Mouse (Mus musculus) testis, adult 2 months (tissue): ENCODE results near the gene Kif7. TPM values are rescaled to one million over a fixed set of nuclear protein-coding genes. Genes with fewer than 3 reads are reported as not detected.

ENCODE experiments used
- H3K27ac ChIP-seq: fragments of 200-500 bp; 2 replicates; pipeline ENCODE4 v1.5.1; 2012; ENCODE audit warnings: low read depth, low read length; ENCODE audit not compliant: control insufficient read depth, insufficient read depth
- H3K27me3 ChIP-seq: fragments of 200-500 bp; 2 replicates; pipeline ENCODE4 v1.6.1; 2012; ENCODE audit warnings: mild to moderate bottlenecking, low read length, moderate library complexity; ENCODE audit not compliant: control insufficient read depth, insufficient read depth
- H3K36me3 ChIP-seq: fragments of 200-500 bp; 2 replicates; pipeline ENCODE4 v1.6.1; 2012; ENCODE audit warnings: mild to moderate bottlenecking, low read length; ENCODE audit not compliant: control insufficient read depth, insufficient read depth
- H3K4me1 ChIP-seq: fragments of 200-500 bp; 2 replicates; pipeline ENCODE4 v1.6.1; 2012; ENCODE audit warnings: low read length; ENCODE audit not compliant: control insufficient read depth, insufficient read depth
- H3K4me3 ChIP-seq: fragments of 200-500 bp; 2 replicates; pipeline ENCODE4 v1.5.1; 2012; ENCODE audit warnings: low read depth, mild to moderate bottlenecking, low read length, moderate library complexity, mixed read lengths; ENCODE audit not compliant: control insufficient read depth
- CTCF ChIP-seq: fragments of 200-500 bp; IDR thresholded peaks from 2 replicates; pipeline ENCODE4 v1.5.1; 2012; ENCODE audit warnings: low read depth, mild to moderate bottlenecking, inconsistent platforms, low read length, moderate library complexity; ENCODE audit not compliant: control insufficient read depth, insufficient read depth, insufficient replicate concordance
- POLR2A ChIP-seq: fragments of 200-500 bp; IDR thresholded peaks from 2 replicates; pipeline ENCODE4 v1.6.1; 2012; ENCODE audit warnings: low read depth, mild to moderate bottlenecking, inconsistent platforms, low read length, moderate library complexity; ENCODE audit not compliant: control insufficient read depth
- polyA plus RNA-seq: library from polyadenylated mRNA; depleted of rRNA; stranded (reverse); fragments of >200 nt; gene quantifications from 2 replicates; pipeline ENCODE4 v1.2.3, GENCODE M21; 2012; rRNA removed

Kif7 gene
- 1.2 and 1.3 TPM in 2 replicates for polyA plus RNA-seq

DNA sequence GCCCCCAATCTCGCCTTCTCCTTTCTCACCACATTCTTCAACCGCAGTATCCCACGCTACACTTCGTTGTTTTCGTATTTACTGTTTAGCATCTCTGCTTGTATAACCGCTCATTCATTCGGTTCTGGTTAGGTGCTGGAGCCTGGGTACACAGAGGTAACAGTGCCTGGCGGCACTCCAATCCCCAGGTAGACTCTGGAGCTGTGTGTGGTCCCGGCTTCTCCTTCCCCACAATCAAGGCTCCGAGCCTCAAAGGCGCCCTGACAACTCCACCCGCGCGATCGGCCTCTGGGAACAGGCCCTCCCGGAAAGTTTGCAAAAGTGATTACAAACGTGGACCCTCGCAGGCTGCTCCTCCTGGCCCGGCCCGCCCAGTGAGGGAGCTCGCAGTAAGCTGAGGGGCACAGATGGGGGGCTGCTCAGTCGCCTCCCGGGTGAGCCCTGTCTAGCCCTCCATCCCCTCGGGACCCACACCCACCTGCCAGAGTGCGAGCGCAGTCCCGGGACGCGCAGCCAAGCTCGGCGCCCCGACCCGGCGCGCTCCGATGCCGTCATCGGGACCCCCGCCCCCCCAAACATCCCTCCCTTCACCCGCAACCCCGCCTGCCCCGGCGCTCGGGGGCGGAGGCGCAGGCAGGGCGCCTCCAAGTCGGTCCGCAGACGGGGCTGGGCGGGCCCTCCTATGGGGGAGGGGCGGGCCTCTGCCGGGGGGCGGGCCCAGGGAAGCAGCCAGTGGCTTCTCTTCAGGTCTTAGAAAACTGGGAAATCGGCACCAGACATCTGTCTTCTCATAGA, at the start of gene Kif7:
TSS of gene Kif7 (minus strand) at position 534 of the 795 bp plus-strand sequence.
- Histone ChIP-seq H3K27ac (0 out of 2 replicates have a peak within 1 kb of the TSS, but pooled peaks have one; percentile 6), H3K4me1 (peaks cover 21% of the 10 kb centered on the region), H3K27me3 (no peaks in the 10 kb centered on the region), H3K36me3 (no peaks in the 10 kb centered on the region), H3K4me3 (peak within 1 kb of the TSS; percentile 88)
- no peak for TF ChIP-seq CTCF
- TF ChIP-seq POLR2A: no peak

DNA sequence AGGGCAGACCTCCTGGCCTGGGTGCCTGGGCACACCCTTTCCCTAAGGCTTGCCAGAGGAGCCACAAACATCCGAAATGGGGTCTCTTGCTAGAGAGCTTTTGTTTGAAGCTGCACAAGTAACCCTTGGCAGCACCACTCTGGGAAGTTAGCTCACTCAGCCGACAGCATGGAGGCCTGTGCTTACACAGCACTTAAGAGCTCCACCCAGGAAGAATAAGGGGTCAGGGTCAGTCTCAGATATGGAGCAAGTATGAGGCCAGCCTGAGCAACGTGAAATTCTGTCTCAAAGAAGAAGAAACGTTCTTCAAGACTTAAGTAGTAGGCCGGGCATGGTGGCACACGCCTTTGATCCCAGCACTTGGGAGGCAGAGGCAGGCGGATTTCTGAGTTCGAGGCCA, 46.6 kb upstream of the Kif7 start:
- H3K4me1 ChIP-seq: no peaks in the 10 kb centered on the region
- no peak overlapping the region for H3K4me3 ChIP-seq
- H3K36me3 ChIP-seq: no peaks in the 10 kb centered on the region
- H3K27ac ChIP-seq: no peak overlapping the region
- TF ChIP-seq POLR2A (no peak), CTCF (no peak)
- H3K27me3 ChIP-seq: no peaks in the 10 kb centered on the region

DNA sequence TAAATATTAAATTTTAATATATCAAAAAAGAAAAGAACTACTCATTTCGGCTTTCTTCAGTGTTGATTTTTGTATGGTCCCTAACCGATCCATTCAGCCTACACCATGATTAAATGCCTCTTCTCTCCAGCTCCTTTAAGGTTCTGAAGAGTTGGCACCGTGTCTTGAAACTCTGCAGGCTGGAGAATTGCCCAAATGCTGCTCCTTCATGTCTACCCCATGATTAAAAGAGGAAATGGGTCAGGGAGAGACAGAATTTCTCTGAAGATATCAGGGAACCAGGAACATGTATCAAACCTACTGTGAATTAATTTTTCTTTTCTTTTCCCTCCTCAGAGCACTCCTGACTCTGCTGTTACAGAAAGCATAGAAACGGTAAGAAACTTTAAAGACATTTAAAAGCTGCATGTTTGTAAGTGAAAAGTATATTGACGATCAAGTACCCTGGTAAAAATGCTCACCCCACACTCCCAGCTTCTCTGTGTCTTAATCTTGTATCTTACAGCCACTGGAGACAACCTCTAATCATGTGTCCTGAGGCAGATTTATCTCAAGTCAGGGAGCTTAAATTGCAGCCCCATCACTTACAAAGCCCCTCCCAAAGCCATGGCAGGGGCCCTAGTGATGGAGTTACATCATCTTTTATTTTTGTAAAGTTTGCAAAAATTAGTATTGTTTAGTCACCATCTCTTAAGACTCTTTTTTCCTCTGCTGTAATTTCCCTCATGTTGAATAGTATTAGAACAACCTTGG, 45.8 kb upstream of the Kif7 start:
- H3K36me3 ChIP-seq: no peaks in the 10 kb centered on the region
- no peak overlapping the region for H3K27ac ChIP-seq
- no peaks in the 10 kb centered on the region for H3K27me3 ChIP-seq
- H3K4me1 ChIP-seq: no peaks in the 10 kb centered on the region
- H3K4me3 ChIP-seq: no peak overlapping the region
- TF ChIP-seq CTCF (no peak), POLR2A (no peak)

DNA sequence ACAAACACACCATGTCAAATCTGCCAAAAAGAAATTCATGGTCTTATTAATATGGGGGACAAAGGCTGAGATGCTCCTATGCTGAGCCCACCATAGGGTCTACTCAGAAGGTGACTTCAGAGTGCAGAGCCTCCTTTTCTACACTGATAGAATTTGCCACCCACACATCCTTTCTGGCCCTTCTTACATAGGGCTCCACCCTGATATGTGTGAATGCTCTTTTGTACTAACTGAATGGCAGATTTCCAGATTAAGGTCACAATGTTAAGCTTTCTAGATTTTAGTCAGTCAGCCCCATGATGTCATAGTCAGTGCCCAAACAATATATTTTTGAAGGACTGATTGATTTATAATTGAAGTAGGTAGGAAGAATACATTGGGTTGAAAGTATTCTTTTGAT, 44.2 kb upstream of the Kif7 start:
- no peak for TF ChIP-seq CTCF
- no peak for TF ChIP-seq POLR2A
- no peak overlapping the region for H3K27ac ChIP-seq
- H3K4me3 ChIP-seq: no peak overlapping the region
- H3K4me1 ChIP-seq: no peaks in the 10 kb centered on the region
- no peaks in the 10 kb centered on the region for H3K36me3 ChIP-seq
- H3K27me3 ChIP-seq: no peaks in the 10 kb centered on the region

GRCm38 (mm10) chr7:79758176-79758575, 42.7 kb upstream of the Kif7 start:
- Histone ChIP-seq H3K36me3 (no peaks in the 10 kb centered on the region), H3K27me3 (no peaks in the 10 kb centered on the region), H3K27ac (no peak overlapping the region), H3K4me3 (no peak overlapping the region), H3K4me1 (no peaks in the 10 kb centered on the region)
- TF ChIP-seq POLR2A: no peak
- no peak for TF ChIP-seq CTCF

- TF ChIP-seq CTCF (no peak), POLR2A (no peak)
- Histone ChIP-seq H3K4me1 (no peaks in the 10 kb centered on the region), H3K27ac (peak overlapping the region; percentile 43; the same call in 1 of the 2 replicates), H3K27me3 (no peaks in the 10 kb centered on the region), H3K4me3 (no peak overlapping the region), H3K36me3 (no peaks in the 10 kb centered on the region)
Measured at GRCm38 (mm10) chr7:79756334-79756733, 40.8 kb upstream of the Kif7 start.

- no peaks in the 10 kb centered on the region for H3K4me1 ChIP-seq
- TF ChIP-seq POLR2A: no peak
- no peak for TF ChIP-seq CTCF
- H3K36me3 ChIP-seq: no peaks in the 10 kb centered on the region
- no peaks in the 10 kb centered on the region for H3K27me3 ChIP-seq
- H3K27ac ChIP-seq: no peak overlapping the region
- no peak overlapping the region for H3K4me3 ChIP-seq
Measured at GRCm38 (mm10) chr7:79749511-79749910, 34.0 kb upstream of the Kif7 start.
